Mouse (Mus musculus) bone marrow macrophage, adult 2 months (primary cell): Measurements from ENCODE around the gene Nsg1. TPM values are rescaled to one million over a fixed set of nuclear protein-coding genes. Genes with fewer than 3 reads are reported as not detected.
A peak's percentile ranks its signal among the peaks of the same experiment; 100 is the strongest.

Source experiments
- H3K27ac ChIP-seq: 2 replicates; pipeline ENCODE4 v1.5.1; 2012; ENCODE audit warnings: low read depth, low read length; ENCODE audit not compliant: insufficient read depth
- H3K4me1 ChIP-seq: 2 replicates; pipeline ENCODE4 v1.6.1; 2012; ENCODE audit warnings: low read length; ENCODE audit not compliant: control insufficient read depth, insufficient read depth
- H3K4me3 ChIP-seq: 2 replicates; pipeline ENCODE4 v1.5.1; 2012; ENCODE audit warnings: mild to moderate bottlenecking, low read length, moderate library complexity; ENCODE audit not compliant: insufficient read depth
- CTCF ChIP-seq: IDR thresholded peaks from 2 replicates; pipeline ENCODE4 v1.5.1; 2012; ENCODE audit warnings: low read depth, mild to moderate bottlenecking, low read length, moderate library complexity
- POLR2A ChIP-seq: IDR thresholded peaks from 2 replicates; pipeline ENCODE4 v1.6.1; 2012; ENCODE audit warnings: mild to moderate bottlenecking, low read depth, low read length, borderline replicate concordance
- polyA plus RNA-seq: library from polyadenylated mRNA; stranded (reverse); fragments of >200 nt; gene quantifications from 2 replicates; pipeline ENCODE4 v1.2.4, GENCODE M21; 2012; ENCODE audit not compliant: missing spikeins, insufficient read depth, insufficient read length

Nsg1 gene
- polyA plus RNA-seq, 1 experiment, result not detected

DNA sequence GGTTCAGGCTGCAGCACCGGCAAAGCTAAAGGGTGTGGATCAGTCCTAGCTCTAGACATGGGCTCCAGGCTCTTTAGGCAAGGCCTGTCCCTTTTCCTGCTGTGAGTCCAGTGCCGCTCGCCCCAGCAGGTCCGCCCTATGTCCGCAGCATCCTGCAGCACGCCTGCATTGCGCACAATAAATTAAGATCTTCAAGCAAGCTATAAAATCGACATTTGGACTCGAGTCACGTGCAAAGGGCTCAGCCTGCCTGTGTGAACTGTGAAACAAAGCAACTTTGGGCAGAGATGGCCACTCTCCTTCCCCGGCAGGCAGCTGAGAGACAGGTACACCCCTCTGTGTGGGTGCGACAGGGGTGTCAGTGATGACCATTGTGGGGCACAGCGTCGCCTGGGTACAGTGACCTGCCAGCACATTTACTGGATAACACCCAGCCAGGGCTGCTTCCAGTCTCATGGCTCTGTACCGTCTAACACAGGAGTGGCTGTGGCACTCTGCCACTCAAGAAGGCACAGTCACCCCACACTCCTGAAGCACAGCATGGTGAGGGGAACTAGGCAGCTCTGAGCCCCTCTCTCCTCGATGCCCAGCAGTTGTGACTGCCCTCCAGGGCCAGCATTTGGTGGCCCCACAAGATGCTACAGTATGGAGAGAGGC, 14.7 kb upstream of the Nsg1 start:
- H3K4me3 ChIP-seq, result no peak overlapping the region
- no peaks in the 10 kb centered on the region for H3K4me1 ChIP-seq
- no peak overlapping the region for H3K27ac ChIP-seq
- TF ChIP-seq POLR2A, result no peak
- TF ChIP-seq CTCF, result no peak

- Histone ChIP-seq H3K27ac (no peak overlapping the region), H3K4me3 (no peak overlapping the region), H3K4me1 (no peaks in the 10 kb centered on the region)
- no peak for TF ChIP-seq POLR2A
- no peak for TF ChIP-seq CTCF
Observed at GRCm38 (mm10) chr5:38173766-38174165, 14.1 kb upstream of the Nsg1 start.

DNA sequence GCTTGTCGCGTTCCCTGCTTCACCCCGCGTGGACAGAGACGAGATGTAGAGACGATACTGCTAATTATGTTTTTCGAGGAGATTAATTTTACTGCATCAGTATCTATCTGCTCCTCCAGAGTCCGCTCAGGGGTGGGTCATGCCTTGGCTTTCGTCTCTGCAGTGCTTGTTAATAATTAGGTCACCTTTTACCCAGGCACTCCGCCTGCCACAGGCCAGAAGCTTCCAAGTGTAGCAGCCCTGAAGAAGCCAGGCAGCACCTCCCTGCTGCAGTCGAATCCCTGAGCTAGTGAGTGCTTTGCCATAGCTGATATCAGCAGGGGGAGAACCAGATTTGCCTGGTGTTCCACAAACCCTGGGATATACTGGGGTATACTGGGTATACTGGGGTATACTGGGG, 8.8 kb upstream of the Nsg1 start:
- H3K4me3 ChIP-seq, result no peak overlapping the region
- H3K4me1 ChIP-seq, result no peaks in the 10 kb centered on the region
- no peak overlapping the region for H3K27ac ChIP-seq
- TF ChIP-seq CTCF (no peak), POLR2A (no peak)

- H3K4me3 ChIP-seq, result peak overlapping the region; percentile 5
- no peaks in the 10 kb centered on the region for H3K4me1 ChIP-seq
- TF ChIP-seq POLR2A (no peak), CTCF (no peak)
- no peak overlapping the region for H3K27ac ChIP-seq
Observed at GRCm38 (mm10) chr5:38158947-38159633, 617 bp downstream of the Nsg1 start.

DNA sequence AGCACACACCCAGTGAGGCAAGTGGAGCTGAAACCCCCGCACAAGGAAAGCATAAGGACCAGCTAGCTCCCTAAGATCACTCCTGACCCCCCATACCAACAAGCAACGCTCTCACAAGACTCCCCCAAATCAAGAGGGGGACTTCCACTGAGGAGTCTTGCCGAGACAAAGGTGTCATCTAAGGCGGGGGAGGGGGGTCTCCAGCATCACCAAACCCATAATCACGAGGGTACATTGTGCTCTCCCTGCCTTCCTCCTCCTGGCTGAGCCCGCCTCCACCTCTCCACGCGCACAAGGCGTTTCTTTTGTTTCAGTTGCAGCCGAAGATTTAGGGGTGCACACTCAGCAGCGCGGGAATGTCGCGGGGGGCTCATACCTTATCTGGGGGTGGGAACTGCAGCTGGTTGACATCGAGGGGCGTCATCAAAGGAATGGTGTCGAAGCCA, 1.2 kb downstream of the Nsg1 start:
- 0 out of 2 replicates have a peak overlapping the region, but pooled peaks have one; percentile 5 for H3K4me3 ChIP-seq
- H3K4me1 ChIP-seq, result no peaks in the 10 kb centered on the region
- no peak overlapping the region for H3K27ac ChIP-seq
- TF ChIP-seq POLR2A, result no peak

DNA sequence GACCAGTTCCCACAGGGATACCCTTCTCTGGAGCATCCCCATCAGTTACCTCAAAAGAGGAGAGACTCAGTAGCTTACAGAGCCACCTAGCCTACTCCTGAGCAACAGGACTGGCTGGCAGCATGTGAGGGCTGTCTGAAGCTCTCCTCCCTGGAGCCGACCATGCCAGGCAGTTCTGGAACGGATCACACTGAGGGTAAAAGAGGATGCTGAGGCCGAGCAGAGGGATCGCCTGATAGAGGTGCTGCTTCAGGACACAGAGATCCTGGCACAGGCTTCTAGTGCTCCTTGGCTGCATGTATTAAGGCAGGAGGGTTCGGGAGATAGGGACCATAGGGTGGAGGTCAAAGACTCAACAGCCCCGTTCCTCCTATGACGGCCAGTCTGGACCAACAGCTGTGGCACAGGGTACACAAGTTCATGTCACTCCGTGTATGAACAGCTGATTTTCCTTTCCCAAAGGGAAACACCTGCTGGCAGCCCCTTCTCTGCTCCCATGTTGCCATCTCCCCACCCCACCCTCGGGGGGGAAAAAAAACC, 2.2 kb downstream of the Nsg1 start:
- TF ChIP-seq POLR2A (no peak), CTCF (no peak)
- Histone ChIP-seq H3K4me3 (no peak overlapping the region), H3K4me1 (no peaks in the 10 kb centered on the region)

DNA sequence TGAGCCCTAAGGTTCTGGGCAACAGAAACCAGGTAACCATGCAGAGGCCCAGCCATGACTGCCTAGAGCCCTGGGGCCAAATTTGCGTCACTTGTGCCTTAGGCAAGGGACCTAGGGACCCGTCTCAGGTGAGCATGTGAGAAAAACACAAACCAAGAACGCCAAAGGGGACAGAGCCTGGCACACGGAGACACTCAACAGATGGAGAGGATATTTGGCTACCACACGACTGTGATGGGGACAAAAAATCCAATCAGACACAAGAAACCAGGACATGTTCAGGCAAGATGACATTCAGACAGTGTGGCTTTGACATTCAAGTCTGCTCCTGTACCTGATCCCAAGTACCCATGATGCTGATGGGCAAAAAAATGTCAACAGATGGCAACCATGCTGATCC, 6.1 kb downstream of the Nsg1 start:
- Histone ChIP-seq H3K27ac (no peak overlapping the region), H3K4me1 (no peaks in the 10 kb centered on the region), H3K4me3 (no peak overlapping the region)
- TF ChIP-seq CTCF (no peak), POLR2A (no peak)

More for the DNA sequence above, 2.2 kb downstream of the Nsg1 start:
- no peak overlapping the region for H3K27ac ChIP-seq

DNA sequence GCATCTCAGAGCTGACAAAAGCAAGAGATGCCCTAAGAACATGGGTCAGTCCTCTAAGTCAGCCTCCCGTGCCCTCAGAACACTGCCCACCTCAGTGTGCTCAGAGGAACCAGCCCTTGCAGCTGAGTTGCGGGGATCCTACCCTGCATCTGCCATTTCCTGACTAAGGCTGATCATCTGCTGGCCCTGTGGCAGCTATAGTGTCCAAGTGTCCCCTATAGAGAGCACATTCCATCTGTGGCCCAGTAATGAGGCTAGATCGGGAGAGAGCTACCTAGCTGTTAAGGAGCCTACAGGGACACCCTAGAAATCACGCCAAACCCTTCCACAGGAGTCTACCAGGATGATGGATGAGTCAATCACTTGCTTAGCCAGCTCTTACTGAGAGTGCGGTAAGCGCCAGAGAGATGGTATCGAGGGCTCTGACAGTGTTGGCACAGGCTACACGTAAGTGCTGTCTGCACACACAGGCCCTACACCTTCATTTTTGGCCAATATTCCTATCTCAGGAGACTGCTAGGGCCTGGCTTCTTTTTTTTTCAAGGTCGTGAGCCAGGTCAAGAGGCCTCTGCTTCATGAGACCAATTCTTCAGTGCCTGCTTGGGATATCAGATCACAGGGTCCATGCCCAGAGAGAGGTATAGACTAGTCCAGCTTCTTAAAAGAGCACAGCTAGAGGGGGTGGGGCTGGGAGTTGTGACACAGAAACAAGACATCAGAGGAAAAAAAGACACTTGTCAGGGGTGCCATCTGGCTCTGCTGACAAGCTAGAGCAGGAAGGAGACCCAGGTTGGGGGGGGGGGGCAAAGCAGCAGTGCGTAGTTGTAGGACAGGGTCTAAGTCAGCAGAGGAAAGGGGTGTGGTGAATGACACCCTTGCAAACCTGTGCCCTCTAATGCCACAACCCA, 7.3 kb downstream of the Nsg1 start:
- H3K4me3 ChIP-seq, result no peak overlapping the region
- TF ChIP-seq POLR2A, result no peak
- H3K4me1 ChIP-seq, result no peaks in the 10 kb centered on the region
- H3K27ac ChIP-seq, result no peak overlapping the region

DNA sequence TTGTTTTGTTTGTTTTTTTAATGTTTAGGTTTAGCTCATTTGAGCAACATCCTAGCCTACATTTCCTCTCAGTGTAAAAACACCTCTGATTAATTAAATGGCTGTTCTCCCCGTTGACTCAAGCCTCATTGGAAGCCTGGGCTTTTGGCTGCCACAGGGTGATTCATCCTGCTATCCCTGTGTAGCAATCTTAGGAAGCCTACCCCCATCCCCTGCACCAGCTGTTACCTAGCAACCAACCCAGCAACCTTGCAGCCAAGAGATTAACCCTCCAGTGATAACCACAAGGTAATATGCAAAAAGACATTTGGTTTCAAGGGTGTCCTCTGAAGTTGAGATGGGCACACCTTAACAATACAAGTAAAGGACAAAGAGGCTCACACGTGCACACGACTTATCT, 8.4 kb downstream of the Nsg1 start:
- Histone ChIP-seq H3K4me1 (no peaks in the 10 kb centered on the region), H3K27ac (no peak overlapping the region), H3K4me3 (no peak overlapping the region)
- no peak for TF ChIP-seq CTCF
- no peak for TF ChIP-seq POLR2A
